Mouse (Mus musculus): ENCODE data around the gene Lhfpl4. TPM values are rescaled to one million over a fixed set of nuclear protein-coding genes. Genes with fewer than 3 reads are reported as not detected.
A peak's percentile ranks its signal among the peaks of the same experiment; 100 is the strongest.

Gene Lhfpl4
- polyA plus RNA-seq, 1 experiment from 2014 or later: 80.7 TPM

DNA sequence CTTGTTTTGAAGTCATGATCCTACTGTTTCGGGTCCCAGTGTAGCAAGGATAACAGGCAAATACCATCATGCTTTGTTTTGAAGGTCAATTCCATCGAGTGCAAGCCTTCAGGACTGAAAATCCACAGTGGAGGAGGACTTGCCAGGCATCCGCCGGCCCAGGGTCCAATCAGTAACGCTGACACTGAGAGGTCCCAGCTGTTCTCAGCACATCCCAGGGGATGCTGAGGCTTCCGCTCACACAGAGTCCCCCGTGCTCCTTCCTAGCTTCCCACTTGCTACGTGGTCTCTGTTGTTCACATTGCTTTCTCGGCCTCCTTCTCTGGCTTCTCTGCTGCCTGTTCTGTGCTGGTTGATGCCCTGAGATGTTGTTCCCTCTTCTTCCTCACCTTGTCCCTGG lies 11.0 kb downstream of the Lhfpl4 start:
- no peak for ATAC-seq (replicated peaks)
- Histone ChIP-seq H3K9ac (no peak overlapping the region), H3K27ac (no peak overlapping the region), H3K4me3 (no peak overlapping the region), H3K4me1 (peaks cover 11% of the 10 kb centered on the region), H3K9me3 (no peaks in the 10 kb centered on the region), H3K27me3 (replicated peaks) (no peaks in the 10 kb centered on the region), H3K4me2 (no peak overlapping the region), H3K36me3 (replicated peaks) (no peaks in the 10 kb centered on the region)
- WGBS: 74% methylated on average over 9 of the region's 9 CpGs

DNA sequence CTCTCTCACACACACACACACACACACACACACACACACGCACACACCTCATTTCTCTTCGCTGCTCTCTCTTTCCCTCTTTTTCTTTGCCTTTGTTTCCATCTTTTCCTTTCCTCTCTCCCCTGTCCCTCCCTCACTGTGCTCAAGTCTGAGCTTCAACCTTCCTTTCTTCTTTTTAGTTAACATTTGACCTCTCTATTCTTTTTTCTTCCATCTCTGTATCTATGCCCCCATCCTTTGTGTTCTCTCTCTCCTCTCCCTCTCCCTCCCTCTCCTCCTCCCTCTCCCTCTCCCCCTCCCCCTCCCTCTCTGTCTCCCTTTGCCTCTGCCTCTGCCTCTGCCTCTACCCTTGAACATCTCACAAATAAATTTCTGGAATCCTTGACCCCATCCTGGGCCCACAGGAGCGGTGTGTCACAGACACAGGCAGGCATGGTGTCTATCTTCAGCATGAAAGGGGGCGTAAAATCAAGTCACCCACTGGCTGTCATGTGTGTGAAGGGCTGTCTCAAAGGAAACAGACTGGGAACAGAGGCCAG lies 15.9 kb downstream of the Lhfpl4 start:
- 0 out of 2 replicates have a peak overlapping the region, but pooled peaks have one; percentile 2 for H3K9ac ChIP-seq
- H3K9me3 ChIP-seq: no peaks in the 10 kb centered on the region
- H3K4me2 ChIP-seq: peak overlapping the region; percentile 47
- H3K4me3 ChIP-seq: peak overlapping the region; percentile 22; the same call in 1 of the 2 replicates
- H3K36me3 ChIP-seq (replicated peaks): peaks cover 11% of the 10 kb centered on the region; the same call in 1 of the 2 replicates
- peak; percentile 40 for ATAC-seq (replicated peaks)
- no peaks in the 10 kb centered on the region for H3K27me3 ChIP-seq (replicated peaks)
- peaks cover 23% of the 10 kb centered on the region for H3K4me1 ChIP-seq
- 27% methylated on average over 4 of the region's 4 CpGs for WGBS
- H3K27ac ChIP-seq: peak overlapping the region; percentile 76

DNA sequence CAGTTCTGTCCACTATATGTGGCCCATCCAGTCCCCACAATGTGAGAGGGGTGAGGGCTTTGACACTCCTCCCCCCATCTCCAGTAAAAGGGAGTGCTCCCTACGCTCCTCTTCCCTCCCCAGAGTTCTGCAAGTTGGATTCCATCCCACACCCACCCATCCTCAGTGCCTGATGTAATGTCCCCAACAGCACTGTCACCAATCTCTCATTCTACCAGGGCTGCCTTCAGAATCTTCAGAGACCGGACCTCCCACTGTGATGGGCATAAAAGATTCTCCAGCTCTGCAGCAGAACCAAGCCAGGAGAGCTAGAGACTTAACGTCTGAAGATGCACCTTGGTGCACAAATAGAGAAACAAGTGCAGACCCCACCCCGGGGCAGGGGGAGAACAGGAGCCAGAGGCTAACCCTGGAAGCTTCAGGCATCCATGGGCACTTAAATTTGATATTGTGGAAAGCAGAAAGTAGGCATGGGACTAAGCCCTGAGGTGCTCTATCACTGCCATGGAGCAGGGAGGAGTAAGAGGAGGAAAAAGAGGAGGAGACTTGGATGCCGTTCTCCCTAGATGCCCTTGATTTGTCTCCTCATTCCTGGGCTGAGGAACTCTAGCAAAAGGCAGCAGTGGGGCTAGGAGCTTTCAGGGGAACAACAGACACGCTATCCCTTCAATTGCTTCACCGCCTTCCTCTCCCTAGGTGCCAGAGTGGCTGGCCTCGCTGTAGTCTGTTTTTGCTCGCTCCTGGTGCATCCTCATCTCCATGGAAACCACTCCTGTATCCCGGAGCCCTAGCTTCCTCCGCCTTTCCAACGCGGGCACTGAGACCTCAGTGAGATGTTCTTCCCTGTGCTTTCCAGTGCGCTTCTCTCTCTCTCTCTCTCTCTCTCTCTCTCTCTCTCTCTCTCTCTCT lies 16.6 kb downstream of the Lhfpl4 start:
- Histone ChIP-seq H3K9me3 (no peaks in the 10 kb centered on the region), H3K4me1 (peaks cover 23% of the 10 kb centered on the region), H3K27ac (peak overlapping the region; percentile 76), H3K4me3 (peak overlapping the region; percentile 22), H3K36me3 (replicated peaks) (peaks cover 16% of the 10 kb centered on the region; the same call in 1 of the 2 replicates), H3K4me2 (peak overlapping the region; percentile 47), H3K27me3 (replicated peaks) (no peaks in the 10 kb centered on the region), H3K9ac (peak overlapping the region; percentile 2; the same call in 1 of the 2 replicates)
- peak; percentile 94 for ATAC-seq (replicated peaks)
- 13% methylated on average over 14 of the region's 14 CpGs for WGBS

DNA sequence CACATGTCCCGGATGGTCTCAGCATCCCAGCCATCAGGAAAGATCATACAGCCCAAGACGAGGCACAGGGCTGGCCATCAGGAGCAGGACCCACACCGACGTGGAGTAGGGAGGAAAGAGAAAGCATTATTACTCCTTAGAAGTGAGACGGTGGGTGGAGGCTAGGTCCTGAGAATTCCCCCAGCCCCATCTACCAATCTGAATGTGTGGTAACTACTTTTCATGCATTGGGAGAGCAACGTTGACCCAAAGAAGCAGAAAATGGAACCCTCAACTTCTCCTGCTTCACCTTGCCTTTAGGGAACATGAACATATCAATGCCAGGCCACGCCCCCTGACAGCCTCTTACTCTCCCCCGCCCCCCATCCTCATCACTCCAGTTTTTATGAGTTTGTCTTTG lies 18.6 kb downstream of the Lhfpl4 start:
- 88% methylated on average over 8 of the region's 8 CpGs for WGBS
- Histone ChIP-seq H3K4me2 (no peak overlapping the region), H3K27ac (no peak overlapping the region), H3K4me3 (no peak overlapping the region), H3K4me1 (peaks cover 23% of the 10 kb centered on the region), H3K9ac (no peak overlapping the region), H3K27me3 (replicated peaks) (no peaks in the 10 kb centered on the region), H3K9me3 (no peaks in the 10 kb centered on the region), H3K36me3 (replicated peaks) (peaks cover 21% of the 10 kb centered on the region; the same call in 1 of the 2 replicates)
- ATAC-seq (replicated peaks): no peak

DNA sequence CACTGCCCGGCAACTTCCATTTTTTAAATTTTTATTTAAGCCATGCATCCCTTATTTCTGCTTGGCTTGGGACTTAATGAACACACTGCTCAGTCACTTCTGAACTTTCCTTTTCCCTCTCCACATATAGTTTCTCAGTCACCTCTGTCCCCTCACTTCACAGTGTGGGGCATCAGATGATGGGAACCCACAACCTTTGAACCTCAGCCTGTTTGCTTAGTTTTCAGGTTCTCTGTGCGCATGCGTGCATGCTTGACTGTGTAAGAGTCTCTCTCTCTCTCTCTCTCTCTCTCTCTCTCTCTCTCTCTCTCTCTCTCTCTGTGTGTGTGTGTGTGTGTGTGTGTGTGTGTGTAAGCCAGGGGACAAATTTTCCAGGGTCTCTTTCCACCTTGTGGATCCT lies 19.7 kb downstream of the Lhfpl4 start:
- no peak overlapping the region for H3K9ac ChIP-seq
- ATAC-seq (replicated peaks): no peak
- no peak overlapping the region for H3K4me2 ChIP-seq
- H3K4me1 ChIP-seq: peaks cover 23% of the 10 kb centered on the region
- H3K36me3 ChIP-seq (replicated peaks): peaks cover 26% of the 10 kb centered on the region; the same call in 1 of the 2 replicates
- H3K9me3 ChIP-seq: no peaks in the 10 kb centered on the region
- H3K4me3 ChIP-seq: no peak overlapping the region
- no peak overlapping the region for H3K27ac ChIP-seq
- no peaks in the 10 kb centered on the region for H3K27me3 ChIP-seq (replicated peaks)
- WGBS: 92% methylated on average over 3 of the region's 3 CpGs

DNA sequence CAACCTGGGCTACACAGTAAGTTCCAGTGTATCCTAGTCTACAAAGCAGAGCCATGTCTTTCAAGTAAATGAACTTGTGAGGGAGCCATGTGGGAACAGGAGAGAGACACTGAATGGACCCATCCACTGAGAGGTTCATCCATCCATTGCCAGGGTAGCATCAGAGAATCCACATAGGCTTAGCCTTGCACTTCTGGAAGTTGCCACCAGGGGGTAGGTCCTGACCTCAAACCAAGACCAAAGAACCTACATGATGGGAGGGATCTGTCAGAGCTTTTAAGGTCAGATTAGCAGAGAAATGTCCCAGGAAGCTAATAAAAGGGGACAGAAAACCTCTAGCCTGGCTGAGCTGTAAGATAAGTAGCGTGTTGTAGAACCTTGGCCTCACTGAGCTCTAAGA lies 22.6 kb downstream of the Lhfpl4 start:
- H3K27ac ChIP-seq: no peak overlapping the region
- no peak overlapping the region for H3K4me3 ChIP-seq
- WGBS: 66% methylated on average over 1 of the region's 1 CpGs
- H3K4me2 ChIP-seq: no peak overlapping the region
- no peaks in the 10 kb centered on the region for H3K9me3 ChIP-seq
- H3K4me1 ChIP-seq: no peaks in the 10 kb centered on the region
- H3K27me3 ChIP-seq (replicated peaks): no peaks in the 10 kb centered on the region
- peaks cover 31% of the 10 kb centered on the region; the same call in 1 of the 2 replicates for H3K36me3 ChIP-seq (replicated peaks)
- H3K9ac ChIP-seq: no peak overlapping the region
- no peak for ATAC-seq (replicated peaks)

DNA sequence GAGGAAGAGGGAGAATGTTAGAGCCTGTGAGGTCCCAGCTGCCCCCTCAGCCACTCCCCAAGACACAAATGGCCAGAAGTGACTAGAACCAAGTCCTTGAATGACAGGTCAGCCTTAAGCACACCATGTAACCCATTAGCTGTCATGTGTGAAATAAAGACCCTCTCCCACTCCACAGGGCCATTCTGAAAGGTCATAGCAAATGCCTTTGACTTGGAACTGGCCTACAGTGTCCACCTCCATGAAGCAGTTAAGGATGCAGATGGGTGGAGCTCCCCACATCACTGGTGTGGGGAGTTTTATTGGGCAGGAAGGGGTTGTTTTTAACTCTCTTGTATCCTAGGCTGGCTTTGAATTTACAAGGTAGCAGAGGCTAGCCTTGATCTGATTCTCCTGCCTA lies 23.2 kb downstream of the Lhfpl4 start:
- H3K4me3 ChIP-seq: no peak overlapping the region
- H3K9me3 ChIP-seq: no peaks in the 10 kb centered on the region
- H3K27me3 ChIP-seq (replicated peaks): no peaks in the 10 kb centered on the region
- H3K36me3 ChIP-seq (replicated peaks): peaks cover 31% of the 10 kb centered on the region; the same call in 1 of the 2 replicates
- no peaks in the 10 kb centered on the region for H3K4me1 ChIP-seq
- H3K9ac ChIP-seq: no peak overlapping the region
- no peak for ATAC-seq (replicated peaks)
- no peak overlapping the region for H3K4me2 ChIP-seq
- H3K27ac ChIP-seq: no peak overlapping the region

DNA sequence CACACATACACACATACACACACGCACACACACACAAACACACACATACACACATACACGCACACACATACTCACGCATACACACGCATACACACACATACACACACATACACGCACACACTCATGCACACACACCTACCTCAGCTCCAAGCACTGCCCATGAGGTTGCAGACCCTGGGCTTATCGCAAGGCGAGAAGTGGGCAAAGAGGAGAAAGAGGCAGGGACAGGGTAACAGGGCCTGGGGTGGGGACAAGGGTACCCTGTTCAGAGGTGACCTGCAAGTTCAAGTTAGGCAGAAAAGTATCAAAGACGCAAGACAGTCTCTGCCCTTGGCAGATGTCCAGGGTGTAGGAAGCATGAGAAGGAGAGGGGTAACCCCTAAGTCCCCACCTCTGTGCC lies 24.5 kb downstream of the Lhfpl4 start:
- H3K9me3 ChIP-seq: no peaks in the 10 kb centered on the region
- no peak for ATAC-seq (replicated peaks)
- H3K27ac ChIP-seq: no peak overlapping the region
- peaks cover 26% of the 10 kb centered on the region; the same call in 1 of the 2 replicates for H3K36me3 ChIP-seq (replicated peaks)
- 95% methylated on average over 8 of the region's 8 CpGs for WGBS
- H3K9ac ChIP-seq: no peak overlapping the region; the same call in 1 of the 2 replicates
- no peak overlapping the region for H3K4me3 ChIP-seq
- no peaks in the 10 kb centered on the region for H3K4me1 ChIP-seq
- H3K27me3 ChIP-seq (replicated peaks): no peaks in the 10 kb centered on the region
- no peak overlapping the region for H3K4me2 ChIP-seq

DNA sequence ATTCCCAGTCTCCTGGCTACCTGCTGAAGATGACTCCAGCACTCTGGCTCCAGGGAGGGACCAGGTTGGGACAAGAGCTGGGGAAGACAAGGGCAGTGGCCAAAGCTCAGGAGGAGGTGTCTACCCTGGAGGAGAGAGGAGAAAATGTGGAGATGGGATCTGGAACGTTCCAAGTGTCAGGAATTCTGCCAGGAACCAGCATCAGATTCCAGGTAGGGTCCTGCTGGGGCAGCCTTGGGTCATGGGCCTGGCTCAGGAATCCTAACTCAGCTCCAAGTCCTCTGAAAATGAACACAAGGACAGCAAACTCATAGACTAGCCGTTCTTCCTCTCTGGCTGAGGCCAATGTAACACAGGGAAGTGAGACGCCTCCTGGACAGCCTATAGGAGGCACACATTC lies 25.3 kb downstream of the Lhfpl4 start:
- 83% methylated on average over 3 of the region's 3 CpGs for WGBS
- H3K9ac ChIP-seq: no peak overlapping the region
- ATAC-seq (replicated peaks): no peak

DNA sequence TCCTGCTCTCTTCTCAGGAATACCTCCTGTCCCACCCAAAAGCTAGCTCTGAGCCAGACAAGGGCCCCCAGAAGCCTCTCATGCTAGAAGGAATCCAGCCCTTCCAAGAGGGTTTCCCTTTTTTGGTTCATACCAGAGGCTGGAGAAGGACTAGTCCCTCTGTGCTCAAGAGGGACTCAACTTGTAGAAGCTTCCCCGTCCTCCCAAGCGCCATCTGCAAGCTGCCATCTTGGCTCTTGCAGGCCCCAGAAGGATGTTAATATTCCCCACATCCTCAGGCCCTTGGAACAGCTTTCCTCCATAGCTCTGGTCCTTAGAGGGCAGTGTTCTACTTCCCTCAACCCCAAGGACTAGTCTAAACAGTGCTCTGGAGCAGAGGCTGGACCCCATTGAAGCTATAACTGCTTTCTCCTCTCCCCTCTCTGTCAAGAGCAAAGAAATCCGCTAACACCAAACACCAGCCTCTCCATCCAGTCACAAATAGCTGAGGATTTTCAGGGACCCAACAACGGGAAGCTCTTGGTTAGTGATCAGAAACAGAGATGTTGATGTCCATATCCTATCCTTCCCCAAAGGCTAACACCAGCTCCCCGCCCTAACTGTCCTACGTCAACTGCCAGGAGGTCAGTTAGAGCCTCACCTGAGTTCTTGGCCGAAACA lies 26.7 kb downstream of the Lhfpl4 start:
- no peak for ATAC-seq (replicated peaks)
- WGBS: 88% methylated on average over 7 of the region's 7 CpGs
- H3K4me1 ChIP-seq: no peaks in the 10 kb centered on the region
- no peak overlapping the region for H3K27ac ChIP-seq
- no peak overlapping the region for H3K4me3 ChIP-seq
- peaks cover 14% of the 10 kb centered on the region; the same call in 1 of the 2 replicates for H3K36me3 ChIP-seq (replicated peaks)
- H3K9ac ChIP-seq: no peak overlapping the region
- no peak overlapping the region for H3K4me2 ChIP-seq
- no peaks in the 10 kb centered on the region for H3K27me3 ChIP-seq (replicated peaks)
- no peaks in the 10 kb centered on the region for H3K9me3 ChIP-seq

More for the DNA sequence above, 25.3 kb downstream of the Lhfpl4 start:
- Histone ChIP-seq H3K4me1 (no peaks in the 10 kb centered on the region), H3K4me3 (no peak overlapping the region), H3K27me3 (replicated peaks) (no peaks in the 10 kb centered on the region), H3K36me3 (replicated peaks) (peaks cover 20% of the 10 kb centered on the region; the same call in 1 of the 2 replicates), H3K27ac (no peak overlapping the region), H3K9me3 (no peaks in the 10 kb centered on the region), H3K4me2 (no peak overlapping the region)

DNA sequence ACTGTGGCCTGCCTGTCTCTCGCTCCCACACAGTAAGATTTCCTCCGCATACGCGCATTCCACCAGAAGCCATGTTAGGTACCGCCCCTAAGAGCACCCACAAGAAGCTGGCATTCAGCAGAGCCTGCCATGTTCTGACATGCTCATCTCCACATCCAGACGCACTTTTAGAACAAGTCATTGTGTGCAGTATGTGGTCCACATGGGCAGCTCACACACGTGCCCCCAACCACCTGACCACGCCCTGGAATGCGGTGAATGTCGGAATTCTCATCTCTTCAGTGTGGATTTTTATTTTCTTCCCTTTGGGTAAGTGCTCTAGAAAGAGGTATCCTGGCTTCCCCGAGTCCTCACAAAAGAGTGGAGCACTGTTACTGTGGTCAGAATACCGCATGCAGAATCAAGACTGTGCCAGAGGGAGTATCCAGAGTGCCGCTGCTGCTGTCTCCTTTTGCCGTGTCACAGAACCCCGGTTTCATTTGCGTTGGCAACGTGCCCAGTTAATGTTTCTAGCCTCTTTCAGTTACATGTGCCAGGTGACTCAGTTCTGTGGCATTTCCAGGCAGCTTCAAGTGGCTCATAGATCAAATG lies 28.4 kb downstream of the Lhfpl4 start:
- H3K9me3 ChIP-seq: no peaks in the 10 kb centered on the region
- H3K4me3 ChIP-seq: no peak overlapping the region
- no peak overlapping the region for H3K4me2 ChIP-seq
- 0 out of 2 replicates have a peak, but pooled peaks cover 11% of the 10 kb centered on the region for H3K36me3 ChIP-seq (replicated peaks)
- ATAC-seq (replicated peaks): peak; percentile 50
- 73% methylated on average over 17 of the region's 17 CpGs for WGBS
- H3K27me3 ChIP-seq (replicated peaks): no peaks in the 10 kb centered on the region
- H3K9ac ChIP-seq: no peak overlapping the region
- H3K27ac ChIP-seq: no peak overlapping the region
- H3K4me1 ChIP-seq: no peaks in the 10 kb centered on the region

DNA sequence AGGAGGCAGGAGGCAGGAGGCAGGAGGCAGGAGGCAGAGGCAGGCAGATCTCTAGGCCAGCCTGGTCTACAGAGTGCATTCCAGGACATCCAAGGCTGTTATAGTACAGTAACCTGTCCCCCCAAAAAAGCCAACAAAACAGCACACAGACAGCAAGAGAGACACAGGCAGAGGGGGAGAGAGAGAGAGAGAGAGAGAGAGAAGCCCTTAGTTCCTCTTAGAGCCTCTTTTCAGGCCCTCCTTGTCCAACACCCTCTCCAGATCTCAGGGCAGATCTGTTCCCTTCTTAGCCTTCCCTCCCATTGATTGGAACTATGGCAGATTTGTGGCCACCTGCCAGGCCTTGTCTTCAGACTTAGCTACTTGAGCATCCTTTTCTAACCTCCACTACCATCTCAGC lies 31.7 kb downstream of the Lhfpl4 start:
- Histone ChIP-seq H3K36me3 (replicated peaks) (no peaks in the 10 kb centered on the region), H3K27me3 (replicated peaks) (no peaks in the 10 kb centered on the region), H3K4me2 (no peak overlapping the region), H3K4me1 (no peaks in the 10 kb centered on the region), H3K9ac (no peak overlapping the region), H3K4me3 (no peak overlapping the region), H3K9me3 (no peaks in the 10 kb centered on the region), H3K27ac (no peak overlapping the region)
- no peak for ATAC-seq (replicated peaks)
